Mouse (Mus musculus): Measurements from ENCODE around the gene Iqcf6.
"Not testable (repeated sequence)": the region's sequence is repeated elsewhere in the genome, so short reads cannot be mapped to it uniquely, and the experiment has no call there.

Iqcf6 gene

GRCm38 (mm10) chr9:106626282-106626681, at the start of gene Iqcf6:
TSS of gene Iqcf6 (plus strand) at chr9:106626582.
- no peak for DNase-seq (ENCODE audit: low spot score in 2 of 2)

GRCm38 (mm10) chr9:106580016-106580415, 46.4 kb upstream of the Iqcf6 start:
- DNase-seq (ENCODE audit: low spot score in 2 of 2) = no peak

GRCm38 (mm10) chr9:106582552-106582951, 43.8 kb upstream of the Iqcf6 start:
- DNase-seq (ENCODE audit: low spot score in 2 of 2) = no peak

- DNase-seq (ENCODE audit: low spot score in 2 of 2) = no peak
Measured at GRCm38 (mm10) chr9:106592158-106592557, 34.2 kb upstream of the Iqcf6 start.

- DNase-seq (ENCODE audit: low spot score in 2 of 2) = not testable (repeated sequence)
Measured at GRCm38 (mm10) chr9:106595402-106595801, 31.0 kb upstream of the Iqcf6 start.

- DNase-seq (ENCODE audit: low spot score in 2 of 2) = peak; percentile 28 to 57
Measured at GRCm38 (mm10) chr9:106595836-106596235, 30.5 kb upstream of the Iqcf6 start.

- DNase-seq (ENCODE audit: low spot score in 2 of 2) = no peak
Measured at GRCm38 (mm10) chr9:106598466-106598865, 27.9 kb upstream of the Iqcf6 start.

- DNase-seq (ENCODE audit: low spot score in 2 of 2) = peak; percentile 74
Measured at GRCm38 (mm10) chr9:106600546-106600945, 25.8 kb upstream of the Iqcf6 start.

- DNase-seq (ENCODE audit: low spot score in 2 of 2) = no peak
Measured at GRCm38 (mm10) chr9:106610727-106611126, 15.7 kb upstream of the Iqcf6 start.

- DNase-seq (ENCODE audit: low spot score in 2 of 2) = no peak
Measured at GRCm38 (mm10) chr9:106613951-106614350, 12.4 kb upstream of the Iqcf6 start.

- no peak for DNase-seq (ENCODE audit: low spot score in 2 of 2)
Measured at GRCm38 (mm10) chr9:106614616-106615015, 11.8 kb upstream of the Iqcf6 start.

- DNase-seq (ENCODE audit: low spot score in 2 of 2) = no peak
Measured at GRCm38 (mm10) chr9:106616306-106616705, 10.1 kb upstream of the Iqcf6 start.

GRCm38 (mm10) chr9:106617496-106617895, 8.9 kb upstream of the Iqcf6 start:
- no peak for DNase-seq (ENCODE audit: low spot score in 2 of 2)

- DNase-seq (ENCODE audit: low spot score in 2 of 2) = not testable (repeated sequence)
Measured at GRCm38 (mm10) chr9:106627796-106628195, 1.4 kb downstream of the Iqcf6 start.

- no peak for DNase-seq (ENCODE audit: low spot score in 2 of 2)
Measured at GRCm38 (mm10) chr9:106632185-106632584, 5.8 kb downstream of the Iqcf6 start.

GRCm38 (mm10) chr9:106638154-106638553, 11.8 kb downstream of the Iqcf6 start:
- DNase-seq (ENCODE audit: low spot score in 2 of 2) = no peak

GRCm38 (mm10) chr9:106641346-106641745, 15.0 kb downstream of the Iqcf6 start:
- no peak for DNase-seq (ENCODE audit: low spot score in 2 of 2)

GRCm38 (mm10) chr9:106643128-106643527, 16.7 kb downstream of the Iqcf6 start:
- peak; percentile 76 to 81 for DNase-seq (ENCODE audit: low spot score in 2 of 2)

- DNase-seq (ENCODE audit: low spot score in 2 of 2) = no peak
Measured at GRCm38 (mm10) chr9:106643787-106644186, 17.4 kb downstream of the Iqcf6 start.

GRCm38 (mm10) chr9:106645684-106646271, 19.4 kb downstream of the Iqcf6 start:
- DNase-seq (ENCODE audit: low spot score in 2 of 2) = no peak

GRCm38 (mm10) chr9:106647226-106647625, 20.8 kb downstream of the Iqcf6 start:
- DNase-seq (ENCODE audit: low spot score in 2 of 2) = no peak

- DNase-seq (ENCODE audit: low spot score in 2 of 2) = no peak
Measured at GRCm38 (mm10) chr9:106652720-106653119, 26.3 kb downstream of the Iqcf6 start.

GRCm38 (mm10) chr9:106655884-106656720, 29.7 kb downstream of the Iqcf6 start, which contains the start of gene Grm2:
TSS of gene Grm2 (minus strand) at chr9:106656082.
- DNase-seq (ENCODE audit: low spot score in 2 of 2) = no peak

Data from right cerebral cortex, adult 2 months (tissue).